Mouse (Mus musculus): ENCODE results near the gene Ptprcap. TPM values are rescaled to one million over a fixed set of nuclear protein-coding genes. Genes with fewer than 3 reads are reported as not detected.
A peak's percentile ranks its signal among the peaks of the same experiment; 100 is the strongest.

Ptprcap gene
- polyA plus RNA-seq, 1 experiment from 2014 or later = 0.92 TPM

DNA sequence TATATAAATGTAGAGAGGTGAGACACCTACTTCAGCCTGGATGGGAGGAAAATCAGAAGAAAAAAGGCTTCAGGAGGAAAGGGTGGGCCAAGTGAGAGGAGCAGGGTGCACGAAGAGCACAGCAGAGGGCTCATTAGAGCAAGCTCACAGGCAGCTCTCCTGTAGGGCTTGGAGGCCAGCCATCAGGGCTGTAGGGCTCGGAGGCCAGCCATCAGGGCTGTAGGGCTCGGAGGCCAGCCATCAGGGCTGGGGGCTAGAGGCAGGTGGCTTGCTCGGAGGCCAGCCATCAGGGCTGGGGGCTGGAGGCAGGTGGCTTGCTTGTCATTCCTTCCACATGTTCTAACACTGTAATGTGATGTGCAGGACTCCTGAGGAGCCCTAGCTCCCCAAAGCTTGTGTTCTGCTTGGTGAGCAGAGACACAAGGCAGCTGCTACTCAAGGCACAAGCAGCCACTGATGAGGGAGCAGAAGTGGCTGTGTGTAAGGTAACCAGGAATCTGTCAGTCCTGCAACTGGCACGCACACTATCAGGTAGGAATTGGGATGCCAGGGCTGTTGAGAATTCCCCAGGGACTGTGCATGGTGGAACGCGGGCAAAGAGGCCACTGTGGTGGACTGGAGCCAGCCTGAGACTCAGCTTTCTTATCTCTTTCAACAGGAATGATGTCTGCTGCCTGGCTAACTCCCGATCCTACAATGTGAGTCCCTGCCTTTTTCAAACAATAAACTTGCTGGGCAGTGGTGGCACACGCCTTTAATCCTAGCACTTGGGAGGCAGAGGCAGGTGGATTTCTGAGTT is 13.5 kb downstream of the Ptprcap start:
- Histone ChIP-seq H3K4me2 (ENCODE audit: low read depth) (no peak overlapping the region), H3K9me3 (ENCODE audit: control insufficient read depth, low read length) (no peaks in the 10 kb centered on the region), H3K27me3 (ENCODE audit: control insufficient read depth, insufficient read depth, low read length) (no peaks in the 10 kb centered on the region), H3K4me1 (ENCODE audit: control insufficient read depth, insufficient read depth, low read length) (peaks cover 13% of the 10 kb centered on the region), H3K27ac (ENCODE audit: low read depth, low read length) (no peak overlapping the region), H3K9ac (ENCODE audit: low read length) (no peak overlapping the region), H3K36me3 (ENCODE audit: control insufficient read depth, insufficient read depth, low read length) (no peaks in the 10 kb centered on the region), H3K4me3 (ENCODE audit: low read depth, low read length) (no peak overlapping the region)
- WGBS = 76% methylated on average over 9 of the region's 9 CpGs
- no peak for ATAC-seq (ENCODE audit: insufficient read depth, low FRiP score, low TSS enrichment)
- no peak for DNase-seq (ENCODE audit: low spot score)

DNA sequence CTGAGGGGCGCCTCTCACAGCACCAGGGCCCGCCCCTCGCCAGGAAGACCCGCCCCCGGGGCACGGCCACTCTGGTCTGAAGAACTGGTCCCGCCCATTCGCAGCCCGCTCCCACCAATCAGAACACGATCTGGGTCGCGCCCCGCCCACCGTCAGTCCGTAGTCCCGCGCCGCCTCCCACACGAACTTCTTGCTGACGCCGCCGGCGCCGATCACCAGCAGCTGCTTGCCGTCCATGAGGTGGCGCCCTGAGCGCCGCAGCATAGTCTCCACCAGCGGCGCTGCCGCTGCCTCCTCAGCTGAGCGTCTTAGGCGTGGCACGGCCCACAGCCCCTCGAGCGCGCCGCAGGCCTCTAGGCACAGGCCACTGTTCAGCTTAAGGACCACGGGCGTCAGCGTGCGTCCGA is 16.0 kb downstream of the Ptprcap start:
- Histone ChIP-seq H3K9ac (ENCODE audit: low read length) (peak overlapping the region; percentile 63), H3K27me3 (ENCODE audit: control insufficient read depth, insufficient read depth, low read length) (no peaks in the 10 kb centered on the region), H3K4me3 (ENCODE audit: low read depth, low read length) (peak overlapping the region; percentile 32), H3K36me3 (ENCODE audit: control insufficient read depth, insufficient read depth, low read length) (no peaks in the 10 kb centered on the region), H3K4me1 (ENCODE audit: control insufficient read depth, insufficient read depth, low read length) (peaks cover 5% of the 10 kb centered on the region; the same call in 1 of the 2 replicates), H3K9me3 (ENCODE audit: control insufficient read depth, low read length) (no peaks in the 10 kb centered on the region), H3K27ac (ENCODE audit: low read depth, low read length) (peak overlapping the region; percentile 76), H3K4me2 (ENCODE audit: low read depth) (peak overlapping the region; percentile 60)
- peak; percentile 92 for ATAC-seq (ENCODE audit: insufficient read depth, low FRiP score, low TSS enrichment)
- DNase-seq (ENCODE audit: low spot score) = peak; percentile 100
- WGBS = 0% methylated on average over 43 of the region's 43 CpGs

DNA sequence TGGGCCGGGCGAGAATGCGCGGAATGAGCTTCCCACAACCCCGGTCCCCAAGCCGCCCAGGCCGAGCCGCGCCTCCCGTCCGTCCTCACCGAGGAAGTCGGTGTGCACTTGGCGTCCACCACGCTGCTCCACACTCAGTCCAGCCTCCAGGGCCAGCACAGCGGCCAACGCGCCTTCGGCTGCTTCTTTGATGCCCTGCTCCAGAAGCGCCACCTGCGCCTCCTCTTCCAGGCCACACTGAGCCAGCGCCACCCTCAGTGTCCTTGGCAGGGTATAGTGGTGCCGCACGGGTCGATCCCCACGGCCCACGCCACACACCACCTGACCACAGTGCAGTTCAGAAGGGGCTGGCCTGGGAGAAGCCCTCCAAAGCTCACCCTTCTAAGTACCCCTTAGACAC is 16.4 kb downstream of the Ptprcap start:
- Histone ChIP-seq H3K27me3 (ENCODE audit: control insufficient read depth, insufficient read depth, low read length) (no peaks in the 10 kb centered on the region), H3K4me2 (ENCODE audit: low read depth) (peak overlapping the region; percentile 60), H3K4me1 (ENCODE audit: control insufficient read depth, insufficient read depth, low read length) (peaks cover 5% of the 10 kb centered on the region; the same call in 1 of the 2 replicates), H3K9me3 (ENCODE audit: control insufficient read depth, low read length) (no peaks in the 10 kb centered on the region), H3K4me3 (ENCODE audit: low read depth, low read length) (peak overlapping the region; percentile 32), H3K36me3 (ENCODE audit: control insufficient read depth, insufficient read depth, low read length) (no peaks in the 10 kb centered on the region), H3K27ac (ENCODE audit: low read depth, low read length) (peak overlapping the region; percentile 76), H3K9ac (ENCODE audit: low read length) (peak overlapping the region; percentile 63)
- 13% methylated on average over 26 of the region's 27 CpGs for WGBS
- no peak for DNase-seq (ENCODE audit: low spot score)
- peak; percentile 61 for ATAC-seq (ENCODE audit: insufficient read depth, low FRiP score, low TSS enrichment)

DNA sequence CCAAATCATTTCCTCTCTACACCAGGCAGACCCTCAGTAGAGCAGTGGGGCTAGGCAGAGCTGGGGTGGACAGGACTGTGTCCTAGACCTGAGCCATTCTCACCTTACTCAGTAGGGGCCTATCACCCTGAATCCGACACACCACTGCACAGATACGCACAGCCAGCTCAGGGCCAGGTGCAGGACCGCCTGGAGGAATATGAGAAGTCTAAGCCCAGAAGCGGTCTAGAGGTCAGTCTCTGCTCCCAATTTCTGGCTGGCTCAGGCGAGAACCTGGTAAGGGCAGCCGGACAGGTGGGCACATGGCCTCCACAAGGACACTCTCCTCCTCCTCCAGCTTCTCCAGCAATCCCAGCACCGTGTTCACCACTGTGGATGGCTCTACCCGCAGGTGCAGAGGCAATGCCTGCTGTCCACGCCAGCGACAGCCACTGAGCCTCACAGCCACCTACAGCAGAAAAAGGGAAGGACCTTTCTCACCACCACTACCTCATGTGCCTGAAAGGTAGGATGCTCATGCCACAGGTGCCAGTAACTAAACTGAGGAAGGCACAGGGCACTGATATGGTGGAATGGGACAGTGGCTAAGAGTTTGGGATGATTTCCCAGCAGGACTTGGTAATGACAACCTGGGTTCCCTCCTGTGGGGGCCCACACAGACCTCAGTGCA is 17.5 kb downstream of the Ptprcap start:
- 90% methylated on average over 10 of the region's 10 CpGs for WGBS
- H3K4me1 ChIP-seq (ENCODE audit: control insufficient read depth, insufficient read depth, low read length) = peaks cover 10% of the 10 kb centered on the region; the same call in 1 of the 2 replicates
- no peak overlapping the region for H3K4me3 ChIP-seq (ENCODE audit: low read depth, low read length)
- H3K4me2 ChIP-seq (ENCODE audit: low read depth) = no peak overlapping the region
- no peaks in the 10 kb centered on the region for H3K36me3 ChIP-seq (ENCODE audit: control insufficient read depth, insufficient read depth, low read length)
- no peak for DNase-seq (ENCODE audit: low spot score)
- H3K9me3 ChIP-seq (ENCODE audit: control insufficient read depth, low read length) = no peaks in the 10 kb centered on the region
- no peaks in the 10 kb centered on the region for H3K27me3 ChIP-seq (ENCODE audit: control insufficient read depth, insufficient read depth, low read length)
- H3K9ac ChIP-seq (ENCODE audit: low read length) = no peak overlapping the region
- H3K27ac ChIP-seq (ENCODE audit: low read depth, low read length) = no peak overlapping the region
- ATAC-seq (ENCODE audit: insufficient read depth, low FRiP score, low TSS enrichment) = no peak

DNA sequence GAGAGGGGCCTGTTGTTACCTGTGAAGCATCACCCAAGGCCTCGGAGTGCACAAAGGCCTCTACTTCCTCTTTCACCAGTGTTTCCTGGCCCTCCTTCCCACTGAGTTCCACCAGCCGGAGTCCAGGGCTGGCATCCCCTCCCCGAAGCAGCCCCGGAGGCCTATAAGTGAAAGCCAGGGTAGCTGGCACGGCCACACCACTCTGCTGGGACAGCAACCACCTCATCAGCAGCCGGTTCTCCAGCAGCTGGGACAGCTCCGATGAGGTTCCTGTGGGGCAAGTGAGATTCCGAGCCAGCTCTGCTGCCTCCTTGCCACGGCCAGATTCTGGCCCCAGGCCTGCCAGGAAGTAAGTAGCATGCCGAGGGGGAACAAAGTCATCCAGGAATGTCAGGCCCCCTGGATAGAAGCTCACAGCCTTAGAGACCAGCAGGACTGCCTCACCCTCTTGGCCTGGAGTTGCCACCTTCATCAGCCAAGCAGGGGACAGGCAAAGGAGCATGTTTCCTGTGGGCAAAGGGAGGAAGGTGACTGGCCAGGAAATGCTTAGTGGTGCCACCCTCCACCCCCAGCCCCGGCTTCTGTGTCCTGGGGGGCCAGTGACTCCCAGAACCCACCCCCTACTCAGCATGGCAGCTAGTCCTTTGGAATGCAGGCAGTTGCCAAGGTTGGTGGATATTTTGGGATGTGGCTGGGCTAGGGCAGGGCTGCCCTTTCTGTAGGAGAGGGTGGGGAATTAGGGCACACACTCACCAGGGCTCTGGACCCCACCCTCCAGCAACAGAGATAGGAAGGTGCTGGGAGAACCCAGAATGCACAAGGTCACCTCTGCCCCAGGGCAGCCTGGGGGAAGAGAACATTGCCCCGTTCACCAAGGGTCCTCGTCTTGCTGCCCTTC is 18.2 kb downstream of the Ptprcap start:
- WGBS = 74% methylated on average over 13 of the region's 13 CpGs
- ATAC-seq (ENCODE audit: insufficient read depth, low FRiP score, low TSS enrichment) = no peak
- peaks cover 10% of the 10 kb centered on the region; the same call in 1 of the 2 replicates for H3K4me1 ChIP-seq (ENCODE audit: control insufficient read depth, insufficient read depth, low read length)
- H3K9ac ChIP-seq (ENCODE audit: low read length) = no peak overlapping the region
- no peak overlapping the region for H3K4me3 ChIP-seq (ENCODE audit: low read depth, low read length)
- no peak for DNase-seq (ENCODE audit: low spot score)
- no peak overlapping the region for H3K27ac ChIP-seq (ENCODE audit: low read depth, low read length)
- no peak overlapping the region for H3K4me2 ChIP-seq (ENCODE audit: low read depth)
- no peaks in the 10 kb centered on the region for H3K9me3 ChIP-seq (ENCODE audit: control insufficient read depth, low read length)
- H3K36me3 ChIP-seq (ENCODE audit: control insufficient read depth, insufficient read depth, low read length) = no peaks in the 10 kb centered on the region
- H3K27me3 ChIP-seq (ENCODE audit: control insufficient read depth, insufficient read depth, low read length) = no peaks in the 10 kb centered on the region

DNA sequence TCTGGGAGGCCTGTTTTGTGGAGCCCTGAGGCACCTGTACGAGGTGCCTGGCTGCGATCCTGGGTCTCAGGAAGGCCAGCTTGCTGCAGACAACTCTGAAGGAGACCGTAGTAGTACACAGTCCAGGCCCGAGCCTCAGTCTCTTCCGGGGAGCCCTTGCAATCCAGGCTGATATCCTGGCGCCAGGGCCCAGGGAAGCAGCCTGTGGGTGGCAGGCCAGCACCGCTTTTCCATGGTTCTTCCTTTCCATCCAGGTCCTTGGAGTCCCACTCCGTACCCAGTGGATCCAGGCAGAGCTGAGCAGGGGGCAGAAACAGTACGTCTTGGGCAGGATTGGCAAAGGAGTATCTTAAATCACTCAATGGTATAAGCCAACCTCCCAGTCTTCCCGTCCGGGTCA is 19.5 kb downstream of the Ptprcap start:
- Histone ChIP-seq H3K4me3 (ENCODE audit: low read depth, low read length) (no peak overlapping the region), H3K27ac (ENCODE audit: low read depth, low read length) (no peak overlapping the region), H3K27me3 (ENCODE audit: control insufficient read depth, insufficient read depth, low read length) (no peaks in the 10 kb centered on the region), H3K36me3 (ENCODE audit: control insufficient read depth, insufficient read depth, low read length) (no peaks in the 10 kb centered on the region), H3K4me2 (ENCODE audit: low read depth) (no peak overlapping the region), H3K9me3 (ENCODE audit: control insufficient read depth, low read length) (no peaks in the 10 kb centered on the region), H3K9ac (ENCODE audit: low read length) (peak overlapping the region; percentile 22; the same call in 1 of the 2 replicates), H3K4me1 (ENCODE audit: control insufficient read depth, insufficient read depth, low read length) (peaks cover 10% of the 10 kb centered on the region; the same call in 1 of the 2 replicates)
- WGBS = 51% methylated on average over 11 of the region's 11 CpGs
- no peak for ATAC-seq (ENCODE audit: insufficient read depth, low FRiP score, low TSS enrichment)
- no peak for DNase-seq (ENCODE audit: low spot score)

DNA sequence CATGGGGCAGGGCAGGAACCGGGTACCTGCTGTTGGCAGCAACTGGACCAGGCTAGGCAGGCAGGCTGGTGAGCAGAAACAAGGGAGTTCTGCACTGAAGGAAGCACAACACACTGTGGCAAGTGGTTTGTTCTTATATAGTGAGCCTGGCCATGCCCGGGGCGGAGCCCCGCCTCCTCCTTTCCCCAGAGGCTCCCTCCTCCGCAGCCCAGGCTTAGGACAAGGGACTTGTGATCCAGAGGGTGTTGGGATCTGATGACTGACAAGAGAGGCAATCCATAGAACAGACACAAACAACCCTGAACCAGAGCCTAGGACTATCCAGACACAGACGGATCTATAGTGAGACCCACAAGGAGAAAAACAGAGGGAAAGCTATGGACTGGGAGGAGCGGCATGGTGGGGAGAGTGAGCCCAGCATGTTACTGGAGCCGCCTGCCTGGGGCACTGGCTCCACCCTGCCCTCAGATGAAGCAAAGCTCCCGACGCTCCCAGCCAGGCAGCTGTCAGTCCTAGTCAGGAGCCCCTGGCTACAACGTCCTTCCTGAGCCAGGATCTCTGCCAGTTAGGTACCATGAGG is 22.1 kb downstream of the Ptprcap start, which contains the start of gene Carns1:
TSS of gene Carns1 (minus strand) at position 112 of the 580 bp plus-strand sequence.
- Histone ChIP-seq H3K4me3 (ENCODE audit: low read depth, low read length) (0 out of 2 replicates have a peak within 1 kb of the TSS, but pooled peaks have one; percentile 2), H3K36me3 (ENCODE audit: control insufficient read depth, insufficient read depth, low read length) (no peaks in the 10 kb centered on the region), H3K27ac (ENCODE audit: low read depth, low read length) (no peak within 1 kb of the TSS), H3K9me3 (ENCODE audit: control insufficient read depth, low read length) (no peaks in the 10 kb centered on the region), H3K4me2 (ENCODE audit: low read depth) (peak within 1 kb of the TSS; percentile 22), H3K4me1 (ENCODE audit: control insufficient read depth, insufficient read depth, low read length) (peaks cover 5% of the 10 kb centered on the region; the same call in 1 of the 2 replicates), H3K27me3 (ENCODE audit: control insufficient read depth, insufficient read depth, low read length) (no peaks in the 10 kb centered on the region), H3K9ac (ENCODE audit: low read length) (peak within 1 kb of the TSS; percentile 12)
- DNase-seq (ENCODE audit: low spot score) = peak; percentile 44
- WGBS = 3% methylated on average over 11 of the region's 11 CpGs
- no peak for ATAC-seq (ENCODE audit: insufficient read depth, low FRiP score, low TSS enrichment)

DNA sequence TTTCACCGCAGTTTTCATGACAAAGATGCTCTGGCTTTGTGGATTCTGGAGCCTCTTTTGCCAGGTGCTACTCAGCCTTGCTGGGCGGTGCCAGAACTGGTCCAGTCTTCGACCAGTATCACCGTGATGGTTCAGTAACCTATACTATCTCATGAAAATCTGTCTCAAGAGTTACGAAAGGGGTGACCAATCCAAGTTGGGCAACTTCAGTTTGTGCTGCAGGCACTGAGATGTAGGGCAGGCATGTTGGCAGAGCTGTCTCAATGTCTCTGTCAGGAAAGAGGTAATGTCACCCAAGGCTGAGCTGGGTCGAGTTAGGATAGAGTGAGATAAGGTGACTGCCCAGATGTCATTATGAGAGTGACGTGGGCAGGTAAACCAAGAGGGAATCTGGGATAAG is 27.0 kb downstream of the Ptprcap start:
- Histone ChIP-seq H3K27ac (ENCODE audit: low read depth, low read length) (no peak overlapping the region), H3K4me3 (ENCODE audit: low read depth, low read length) (no peak overlapping the region), H3K4me2 (ENCODE audit: low read depth) (no peak overlapping the region), H3K9me3 (ENCODE audit: control insufficient read depth, low read length) (no peaks in the 10 kb centered on the region), H3K9ac (ENCODE audit: low read length) (no peak overlapping the region), H3K4me1 (ENCODE audit: control insufficient read depth, insufficient read depth, low read length) (peaks cover 7% of the 10 kb centered on the region), H3K36me3 (ENCODE audit: control insufficient read depth, insufficient read depth, low read length) (no peaks in the 10 kb centered on the region), H3K27me3 (ENCODE audit: control insufficient read depth, insufficient read depth, low read length) (no peaks in the 10 kb centered on the region)
- DNase-seq (ENCODE audit: low spot score) = no peak
- 86% methylated on average over 7 of the region's 7 CpGs for WGBS
- no peak for ATAC-seq (ENCODE audit: insufficient read depth, low FRiP score, low TSS enrichment)
